Mouse (Mus musculus): ENCODE results near the gene Prss16.

Gene Prss16

GRCm38 (mm10) chr13:22009642-22010041 lies at the start of gene Prss16:
TSS of gene Prss16 (minus strand) at chr13:22009742.
- in situ Hi-C loops (cut with MseI, MboI): no loop called here

GRCm38 (mm10) chr13:22053754-22054153 lies 44.2 kb upstream of the Prss16 start:
- in situ Hi-C loops (cut with MseI, MboI): loop anchor here in 1 of 2 experiments (10.0 kb wide), 1 partner anchor 1351 kb away; no protein-coding TSS in a partner anchor

GRCm38 (mm10) chr13:22051523-22051859 lies 41.9 kb upstream of the Prss16 start:
- in situ Hi-C loops (cut with MseI, MboI): loop anchor here in 1 of 2 experiments (10.0 kb wide), 1 partner anchor 1353 kb away; no protein-coding TSS in a partner anchor

- in situ Hi-C loops (cut with MseI, MboI): loop anchor here in 1 of 2 experiments (10.0 kb wide), 1 partner anchor 1354 kb away; no protein-coding TSS in a partner anchor
Measured at GRCm38 (mm10) chr13:22050591-22051522, 41.3 kb upstream of the Prss16 start.

- in situ Hi-C loops (cut with MseI, MboI): loop anchor here (10.0 to 25.0 kb wide), 5 partner anchors 338 to 1475 kb away; partner anchors contain the start of genes Abt1 (in 1 of the 2), Hist1h2ai (in 1 of the 2), Hist1h2bl (in 1 of the 2) and Hist1h2bm (in 1 of the 2)
Measured at GRCm38 (mm10) chr13:22049737-22050440, 40.3 kb upstream of the Prss16 start.

GRCm38 (mm10) chr13:22049041-22049440 lies 39.5 kb upstream of the Prss16 start:
- in situ Hi-C loops (cut with MseI, MboI): loop anchor here (10.0 to 25.0 kb wide), 4 partner anchors 337 to 1476 kb away; partner anchors contain the start of genes Abt1 (in 1 of the 2), Hist1h2ai (in 1 of the 2), Hist1h2bl (in 1 of the 2) and Hist1h2bm (in 1 of the 2)

- in situ Hi-C loops (cut with MseI, MboI): loop anchor here (10.0 to 25.0 kb wide), 4 partner anchors 333 to 1479 kb away; partner anchors contain the start of genes Abt1 (in 1 of the 2), Hist1h2ai (in 1 of the 2), Hist1h2bl (in 1 of the 2) and Hist1h2bm (in 1 of the 2)
Measured at GRCm38 (mm10) chr13:22045311-22045710, 35.8 kb upstream of the Prss16 start.

GRCm38 (mm10) chr13:22044432-22045155 lies 35.1 kb upstream of the Prss16 start:
- in situ Hi-C loops (cut with MseI, MboI): loop anchor here (10.0 to 25.0 kb wide), 4 partner anchors 332 to 1480 kb away; partner anchors contain the start of genes Abt1 (in 1 of the 2), Hist1h2ai (in 1 of the 2), Hist1h2bl (in 1 of the 2) and Hist1h2bm (in 1 of the 2)

GRCm38 (mm10) chr13:22043503-22044431 lies 34.2 kb upstream of the Prss16 start:
- in situ Hi-C loops (cut with MseI, MboI): loop anchor here (10.0 to 25.0 kb wide), 4 partner anchors 331 to 1481 kb away; partner anchors contain the start of genes Abt1 (in 1 of the 2), Hist1h2ai (in 1 of the 2), Hist1h2bl (in 1 of the 2) and Hist1h2bm (in 1 of the 2)

GRCm38 (mm10) chr13:22042568-22043502 lies 33.3 kb upstream of the Prss16 start, which contains the start of the genes Hist1h2ag and Hist1h2bj:
TSS of gene Hist1h2ag (minus strand) at chr13:22042944.
TSS of gene Hist1h2bj (plus strand) at chr13:22043214.
- in situ Hi-C loops (cut with MseI, MboI): loop anchor here (10.0 to 25.0 kb wide), 4 partner anchors 331 to 1482 kb away; partner anchors contain the start of genes Abt1 (in 1 of the 2), Hist1h2ai (in 1 of the 2), Hist1h2bl (in 1 of the 2) and Hist1h2bm (in 1 of the 2)

- in situ Hi-C loops (cut with MseI, MboI): loop anchor here (10.0 to 25.0 kb wide), 4 partner anchors 330 to 1483 kb away; partner anchors contain the start of genes Abt1 (in 1 of the 2), Hist1h2ai (in 1 of the 2), Hist1h2bl (in 1 of the 2) and Hist1h2bm (in 1 of the 2)
Measured at GRCm38 (mm10) chr13:22041651-22042567, 32.4 kb upstream of the Prss16 start.

- in situ Hi-C loops (cut with MseI, MboI): loop anchor here (10.0 to 25.0 kb wide), 4 partner anchors 329 to 1484 kb away; partner anchors contain the start of genes Abt1 (in 1 of the 2), Hist1h2ai (in 1 of the 2), Hist1h2bl (in 1 of the 2) and Hist1h2bm (in 1 of the 2)
Measured at GRCm38 (mm10) chr13:22041142-22041536, 31.6 kb upstream of the Prss16 start, which contains the start of gene Hist1h4i. TSS of gene Hist1h4i (minus strand) at chr13:22041362.

GRCm38 (mm10) chr13:22040464-22041141 lies 31.1 kb upstream of the Prss16 start:
- in situ Hi-C loops (cut with MseI, MboI): loop anchor here (10.0 to 25.0 kb wide), 4 partner anchors 328 to 1484 kb away; partner anchors contain the start of genes Abt1 (in 1 of the 2), Hist1h2ai (in 1 of the 2), Hist1h2bl (in 1 of the 2) and Hist1h2bm (in 1 of the 2)

- in situ Hi-C loops (cut with MseI, MboI): loop anchor here (10.0 to 25.0 kb wide), 5 partner anchors 328 to 1485 kb away; partner anchors contain the start of genes Abt1 (in 1 of the 2), Hist1h2ai (in 1 of the 2), Hist1h2bl (in 1 of the 2) and Hist1h2bm (in 1 of the 2)
Measured at GRCm38 (mm10) chr13:22039951-22040463, 30.5 kb upstream of the Prss16 start.

GRCm38 (mm10) chr13:22039364-22039763 lies 29.8 kb upstream of the Prss16 start:
- in situ Hi-C loops (cut with MseI, MboI): loop anchor here (10.0 to 25.0 kb wide), 3 partner anchors 327 to 1473 kb away; partner anchors contain the start of genes Hist1h2ai (in 1 of the 2), Hist1h2bl (in 1 of the 2), Hist1h2bm (in 1 of the 2) and Hist1h3h (in 1 of the 2)

All from mouse trophoblast stem cell (cell line).